Mouse (Mus musculus) left cerebral cortex, adult 8-10 months (tissue): ENCODE data around the gene 4930469K13Rik. TPM values are rescaled to one million over a fixed set of nuclear protein-coding genes. Genes with fewer than 3 reads are reported as not detected.

Experiments
- DNase-seq, 2 experiments: peaks; one replicate each; pipeline ENCODE4 v3.0.0; 2022; ENCODE audit warnings: low spot score in 2 of 2
- total RNA-seq, 4 experiments: library from RNA; stranded (reverse); gene quantifications; 2 replicates each; pipeline ENCODE4 v1.2.4; 2022

4930469K13Rik gene
- total RNA-seq, 4 experiments from 2014 or later: not detected

DNA sequence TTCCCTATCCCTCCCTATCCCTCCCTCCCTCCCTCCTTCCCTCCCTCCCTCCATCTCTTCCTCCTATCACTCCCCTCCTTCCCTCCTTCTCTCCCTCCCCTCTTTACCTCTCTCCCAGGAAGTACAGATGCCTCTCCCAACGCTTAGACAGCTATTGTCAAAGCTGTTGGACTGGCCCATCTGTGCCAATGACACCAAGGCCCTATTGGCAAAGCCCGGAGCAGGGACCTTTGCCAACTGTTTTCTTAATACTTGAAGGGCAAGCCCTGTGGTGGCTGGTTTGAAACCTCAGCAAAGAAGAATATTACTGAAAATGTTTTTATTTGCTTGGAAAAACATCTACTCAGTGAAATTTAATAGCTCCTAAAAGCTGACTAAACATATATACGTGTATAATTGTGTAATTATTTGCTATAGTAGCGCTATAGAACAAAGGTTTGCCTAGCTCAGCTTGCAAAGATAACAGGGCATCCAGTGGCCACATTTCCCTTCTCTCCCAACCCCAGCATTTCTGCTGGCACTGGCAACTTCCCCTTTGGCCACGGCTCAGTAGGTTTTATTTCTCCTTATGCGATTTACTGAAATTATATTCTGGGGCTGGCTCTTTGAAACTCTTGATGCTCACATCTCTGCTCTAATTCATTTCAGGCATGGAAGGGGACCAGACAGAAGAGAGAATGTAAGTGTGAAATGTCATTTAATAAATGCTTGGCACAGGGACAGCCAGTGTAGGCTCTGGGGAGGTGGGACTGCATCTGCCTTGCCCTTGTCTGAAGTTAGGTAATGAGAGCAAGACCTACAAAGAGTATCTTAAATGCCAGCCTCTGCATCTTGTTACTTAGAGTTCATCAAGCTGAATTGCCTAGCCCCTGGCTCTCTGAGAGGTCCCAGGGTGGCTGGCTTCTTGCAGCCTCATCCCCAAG is 18.6 kb downstream of the 4930469K13Rik start:
- no peak for DNase-seq

DNA sequence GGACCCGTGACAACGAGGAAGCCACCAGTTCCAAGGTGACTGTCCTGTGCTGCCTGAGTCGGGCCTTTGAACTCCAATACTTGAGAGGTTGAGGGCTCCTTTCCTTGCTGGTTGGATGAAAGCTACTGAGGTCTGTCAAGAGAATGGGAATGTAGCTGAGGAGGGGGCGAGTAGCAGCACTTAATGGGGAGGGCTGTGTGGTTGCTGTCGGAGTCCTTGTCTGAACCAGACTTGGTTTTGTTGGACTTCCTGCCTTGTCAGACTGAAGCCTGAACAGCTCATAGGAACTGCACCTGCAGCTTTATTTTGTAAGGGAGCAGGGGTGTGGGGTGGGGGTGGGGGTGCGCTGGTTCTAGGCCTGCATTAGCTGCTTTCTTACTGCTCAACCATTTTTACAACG is 19.8 kb downstream of the 4930469K13Rik start:
- DNase-seq: no peak

DNA sequence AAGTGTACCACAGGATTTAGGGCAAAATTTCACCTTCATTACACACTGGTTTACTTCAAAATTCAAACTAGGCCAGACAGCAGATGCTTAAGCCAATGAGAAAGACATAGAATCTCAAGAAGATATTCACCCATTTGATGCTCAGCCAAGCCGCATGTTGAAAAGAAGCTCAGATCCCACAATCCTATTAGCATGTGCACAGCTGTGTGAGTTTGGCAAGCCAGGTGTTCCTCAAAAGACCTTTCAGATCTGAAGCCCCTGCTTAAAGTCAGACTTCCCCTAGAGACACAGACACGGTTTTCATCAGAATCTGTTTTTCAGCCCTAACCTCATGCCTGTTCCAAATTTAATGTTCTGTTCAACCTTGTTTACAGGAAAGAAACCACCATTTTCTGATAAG is 20.5 kb downstream of the 4930469K13Rik start:
- no peak for DNase-seq

DNA sequence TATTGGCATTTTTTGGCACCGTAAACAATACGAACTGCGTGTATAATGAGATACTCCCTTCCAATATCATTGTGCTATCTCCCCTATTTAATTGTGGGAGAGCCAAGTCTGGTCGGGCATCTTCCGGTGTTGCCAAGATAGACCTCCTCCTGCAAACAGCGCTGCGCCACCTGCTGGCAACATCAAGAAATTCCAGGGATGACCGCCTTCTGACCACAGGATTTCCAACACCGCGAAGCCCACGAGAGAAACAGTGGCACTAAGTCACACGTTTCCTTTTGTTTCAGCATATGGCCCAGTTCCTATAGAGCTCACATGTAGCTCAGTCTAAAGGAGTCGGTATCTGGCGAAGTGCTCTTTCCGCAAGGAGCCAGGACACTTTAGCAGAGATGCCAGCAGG is 24.6 kb downstream of the 4930469K13Rik start:
- peak in 1 of 2 experiments; percentile 27 for DNase-seq

- DNase-seq: no peak
Measured at GRCm38 (mm10) chr11:34072309-34072708, 26.0 kb downstream of the 4930469K13Rik start.

DNA sequence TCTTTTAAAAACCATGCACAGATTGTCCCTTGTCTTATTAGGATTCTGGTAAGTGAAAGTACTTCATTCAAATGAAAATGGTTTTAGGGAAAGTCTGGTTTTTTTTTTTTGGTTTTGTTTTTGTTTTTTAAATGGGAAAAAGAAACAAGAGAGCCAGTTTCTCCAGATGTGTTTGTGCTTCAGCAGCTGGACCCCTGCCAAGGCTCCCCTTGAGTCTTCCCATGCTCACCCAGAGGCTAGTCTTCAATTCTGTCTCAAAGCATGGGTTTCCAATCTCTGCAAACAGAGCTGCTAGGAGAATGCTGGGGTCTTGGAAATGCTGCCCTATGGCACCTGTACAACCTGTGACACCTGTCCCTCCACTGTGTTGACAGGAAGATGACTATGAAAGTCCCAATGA is 27.8 kb downstream of the 4930469K13Rik start:
- no peak for DNase-seq

GRCm38 (mm10) chr11:34063702-34064485 is 34.5 kb downstream of the 4930469K13Rik start:
- no peak for DNase-seq

- no peak for DNase-seq
Measured at GRCm38 (mm10) chr11:34063257-34063656, 35.1 kb downstream of the 4930469K13Rik start.

- DNase-seq: no peak
Measured at GRCm38 (mm10) chr11:34061740-34062139, 36.6 kb downstream of the 4930469K13Rik start.

GRCm38 (mm10) chr11:34058960-34059359 is 39.4 kb downstream of the 4930469K13Rik start:
- DNase-seq: no peak

- DNase-seq: no peak
Measured at GRCm38 (mm10) chr11:34058332-34058731, 40.0 kb downstream of the 4930469K13Rik start.

GRCm38 (mm10) chr11:34056715-34057114 is 41.6 kb downstream of the 4930469K13Rik start:
- DNase-seq: no peak

DNA sequence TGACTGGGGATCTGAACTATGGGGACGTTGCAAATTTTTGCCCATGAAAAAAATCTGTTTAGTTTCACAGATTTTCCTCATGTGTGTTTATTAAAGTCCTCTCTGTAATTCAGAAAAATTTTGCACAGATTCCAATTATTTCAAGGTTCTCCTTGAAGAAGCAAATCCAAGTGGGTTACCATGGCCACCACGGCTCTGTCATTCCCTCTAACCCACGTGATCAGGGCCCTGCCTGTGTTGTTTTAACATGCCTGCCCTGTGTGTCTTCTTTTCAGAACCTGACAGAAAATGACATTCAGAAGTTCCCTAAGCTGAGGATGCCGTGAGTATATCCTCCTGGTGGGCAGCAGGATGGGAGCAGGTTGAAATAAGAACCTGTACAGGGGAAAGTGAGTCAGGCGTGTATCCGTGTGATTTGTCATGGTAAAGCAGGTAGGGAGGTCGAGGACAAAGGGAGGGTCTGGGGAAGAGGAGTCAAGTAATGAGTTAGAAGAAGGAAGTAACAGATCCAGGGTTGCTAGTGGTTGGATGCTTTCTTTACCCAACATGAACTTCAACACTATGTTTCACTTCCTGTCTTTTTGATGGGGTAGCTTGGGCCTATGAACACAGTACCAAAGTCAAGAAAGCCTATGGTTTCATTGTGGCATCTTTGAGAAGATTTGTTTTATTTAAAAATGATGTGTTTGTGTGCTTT is 44.2 kb downstream of the 4930469K13Rik start:
- DNase-seq: peak in 1 of 2 experiments; percentile 19

DNA sequence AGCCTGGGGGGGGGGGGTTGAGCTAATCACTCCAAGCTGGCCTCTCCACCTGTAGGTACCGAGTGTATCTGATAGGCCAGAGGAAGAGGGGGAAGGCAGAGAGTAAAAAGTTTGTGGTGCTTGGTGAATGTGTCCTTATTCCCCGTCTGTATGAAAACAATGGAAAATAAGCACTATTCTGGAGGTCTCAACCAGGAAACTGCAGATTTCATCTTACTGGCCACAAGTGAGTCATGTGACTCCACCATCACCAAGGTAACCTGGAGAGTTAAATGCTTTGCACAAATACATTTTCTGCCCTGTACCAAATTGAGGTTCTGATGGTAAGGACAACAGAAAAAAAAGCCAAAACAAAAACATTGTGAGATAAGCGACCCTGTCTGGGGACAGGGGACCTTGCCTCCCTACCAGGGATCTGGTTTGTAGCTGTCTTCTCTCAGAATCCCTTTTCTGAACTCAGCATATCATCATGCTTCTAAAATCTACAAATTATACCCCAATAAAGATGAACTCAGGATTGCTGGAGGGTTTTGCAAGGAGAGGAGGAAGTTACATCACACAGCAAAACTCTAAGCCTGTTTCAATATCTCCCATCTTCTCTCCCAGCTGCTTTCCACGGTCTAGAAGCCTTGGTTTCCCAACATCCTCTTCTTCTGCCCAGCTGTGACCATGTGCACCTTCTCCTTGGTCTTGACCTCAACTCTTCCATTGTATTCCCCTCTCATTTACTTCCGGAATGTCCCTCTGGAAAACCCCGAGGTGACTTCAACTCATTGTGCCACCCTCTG is 45.1 kb downstream of the 4930469K13Rik start:
- no peak for DNase-seq

DNA sequence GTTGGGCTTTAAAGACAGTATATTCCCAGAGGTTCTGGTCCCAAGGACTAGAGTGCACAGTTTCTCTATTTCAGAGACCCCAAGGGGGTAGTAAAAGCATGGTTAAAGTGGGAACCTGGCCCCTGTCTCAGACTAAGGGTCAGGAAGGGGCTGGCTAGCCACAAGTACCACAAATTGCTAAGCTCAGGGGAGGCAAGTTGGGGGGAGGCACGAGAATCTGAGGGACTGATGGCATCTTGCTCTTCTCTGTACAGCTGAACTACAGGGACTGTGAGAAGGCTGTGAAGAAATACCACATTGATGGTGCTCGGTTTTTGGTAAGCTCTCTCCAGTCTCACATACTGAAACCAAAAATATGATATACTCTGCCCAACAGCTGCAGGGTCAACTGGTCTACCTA is 47.7 kb downstream of the 4930469K13Rik start:
- DNase-seq: no peak

GRCm38 (mm10) chr11:34050063-34050462 is 48.3 kb downstream of the 4930469K13Rik start:
- no peak for DNase-seq

GRCm38 (mm10) chr11:34049125-34049379 is 49.3 kb downstream of the 4930469K13Rik start:
- no peak for DNase-seq

DNA sequence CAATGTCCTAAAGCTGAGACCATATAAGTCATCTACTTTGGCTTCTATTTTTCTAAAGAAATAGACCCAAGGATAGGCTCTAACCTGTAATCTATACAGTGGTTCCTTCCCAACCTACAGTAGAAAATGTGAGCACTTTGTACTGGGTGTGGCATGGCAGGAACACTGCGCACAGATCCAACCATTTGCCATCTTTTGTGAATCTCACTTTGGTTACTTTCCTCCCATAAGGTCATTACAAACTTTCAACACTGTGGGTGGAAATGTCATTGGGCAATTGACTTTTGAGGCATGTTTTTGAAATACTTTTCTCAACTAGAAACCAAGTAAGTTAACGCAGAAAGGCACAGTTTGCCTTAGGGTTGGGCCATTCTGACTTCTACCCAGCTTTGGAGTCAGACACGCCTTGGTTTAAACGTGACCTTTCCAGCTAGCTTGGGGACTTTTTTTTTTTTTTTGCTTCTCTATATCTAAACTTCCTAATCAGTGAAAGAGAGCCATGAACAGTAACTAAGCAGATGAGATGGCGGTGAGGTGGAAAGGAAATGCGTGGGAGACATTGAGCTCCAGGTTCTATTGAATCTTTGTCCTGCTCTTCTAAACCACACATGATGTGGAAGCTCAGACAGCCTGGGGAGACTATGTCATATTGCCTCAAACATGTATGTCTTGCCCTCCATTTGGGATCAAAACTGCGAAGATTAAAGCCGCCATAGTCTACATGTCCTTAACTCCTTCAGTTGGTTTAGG is 49.8 kb downstream of the 4930469K13Rik start:
- no peak for DNase-seq

- DNase-seq: no peak
Measured at GRCm38 (mm10) chr11:34047542-34047937, 50.8 kb downstream of the 4930469K13Rik start.

GRCm38 (mm10) chr11:34046767-34047541 is 51.4 kb downstream of the 4930469K13Rik start, which contains the start of gene Lcp2:
TSS of gene Lcp2 (plus strand) at chr11:34046920.
- no peak for DNase-seq
